Mouse (Mus musculus): ENCODE measurements at regions not wholly inside any gene's neighbourhood (a gene's known extent, or its start where the extent isn't known, plus 50 kb on each side); places are given as distances from the start of the nearest gene placed in this dataset.

- TF ChIP-seq CTCF (IDR thresholded peaks at IDR 0.05 in 2 of 3, conservative IDR thresholded peaks at IDR 0.05 in 1 of 3; ENCODE audit: control insufficient read depth in 1 of 3, insufficient read depth in 1 of 3, low read depth in 2 of 3, low read length in 3 of 3, poor library complexity in 1 of 3, severe bottlenecking in 1 of 3) (no peak), BHLHE40 (IDR thresholded peaks at IDR 0.05; ENCODE audit: borderline replicate concordance, low read depth, low read length) (no peak), ZNF384 (IDR thresholded peaks at IDR 0.05; ENCODE audit: low read depth, low read length) (no peak)
Observed at GRCm38 (mm10) chr8:128214256-128214655, 144.1 kb upstream of the Nrp1 start.
